Mouse (Mus musculus) gastrocnemius, adult 2 months (tissue): ENCODE data around the gene Col6a5. TPM values are rescaled to one million over a fixed set of nuclear protein-coding genes. Genes with fewer than 3 reads are reported as not detected.

Source experiments
- DNase-seq: peaks from one replicate; pipeline ENCODE4 v3.0.0; 2022
- H3K27ac ChIP-seq: fragments of 200-600 bp; 2 replicates; pipeline ENCODE4 v1.8.1; 2022; ENCODE audit warnings: mild to moderate bottlenecking
- H3K4me3 ChIP-seq: fragments of 200-600 bp; 2 replicates; pipeline ENCODE4 v1.8.1; 2022; ENCODE audit warnings: mild to moderate bottlenecking, moderate library complexity
- CTCF ChIP-seq: fragments of 200-600 bp; IDR thresholded peaks from 2 replicates; pipeline ENCODE4 v1.8.1; 2022; ENCODE audit warnings: antibody characterized with exemption, mild to moderate bottlenecking, moderate library complexity
- intact Hi-C: fragments of 180-260 bp; cut with DNase I; formaldehyde crosslinking; loops from one replicate; pipeline ENCODE4 v1.15.1; 2025
- total RNA-seq, 2 experiments: library from RNA; stranded (reverse); gene quantifications; 2 replicates each; pipeline ENCODE4 v1.2.3; 2021

The Col6a5 gene
- total RNA-seq, 2 experiments from 2014 or later, result 0.08 to 0.10 TPM

- Histone ChIP-seq H3K4me3 (peak overlapping the region; percentile 47), H3K27ac (no peak overlapping the region)
- TF ChIP-seq CTCF, result no peak
- peak; percentile 44 for DNase-seq
- intact Hi-C loops, result no loop called here
These were observed 124.9 kb downstream of the Col6a5 start for GRCm38 (mm10) chr9:105835587-105835986.

DNA sequence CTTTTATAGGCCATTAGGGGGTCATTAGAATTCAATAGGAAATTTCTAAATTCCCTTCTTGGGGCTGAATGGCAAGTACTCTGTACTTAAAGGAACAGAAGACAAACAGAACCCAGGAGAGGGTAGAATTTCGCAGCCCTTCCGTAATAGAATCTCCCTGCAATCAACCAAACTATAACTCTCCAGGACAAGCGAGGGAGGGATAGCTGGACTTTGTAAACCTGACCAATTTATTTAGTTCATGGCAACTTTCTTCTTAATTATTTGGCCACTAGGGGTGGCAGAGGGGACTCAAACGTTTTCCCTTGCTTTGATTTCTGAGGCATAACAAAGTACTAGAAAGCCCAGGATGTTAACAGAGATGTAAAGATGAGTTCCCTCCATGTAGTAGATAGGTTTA is 125.6 kb downstream of the Col6a5 start:
- Histone ChIP-seq H3K27ac (no peak overlapping the region), H3K4me3 (no peak overlapping the region; the same call in 1 of the 2 replicates)
- intact Hi-C loops, result no loop called here
- no peak for DNase-seq
- peak; percentile 19; the same call in 1 of the 2 replicates for TF ChIP-seq CTCF

GRCm38 (mm10) chr9:105831291-105831690 is 129.2 kb downstream of the Col6a5 start:
- no peak overlapping the region for H3K27ac ChIP-seq
- H3K4me3 ChIP-seq, result no peak overlapping the region
- DNase-seq, result no peak
- intact Hi-C loops, result no loop called here
- TF ChIP-seq CTCF, result no peak

DNA sequence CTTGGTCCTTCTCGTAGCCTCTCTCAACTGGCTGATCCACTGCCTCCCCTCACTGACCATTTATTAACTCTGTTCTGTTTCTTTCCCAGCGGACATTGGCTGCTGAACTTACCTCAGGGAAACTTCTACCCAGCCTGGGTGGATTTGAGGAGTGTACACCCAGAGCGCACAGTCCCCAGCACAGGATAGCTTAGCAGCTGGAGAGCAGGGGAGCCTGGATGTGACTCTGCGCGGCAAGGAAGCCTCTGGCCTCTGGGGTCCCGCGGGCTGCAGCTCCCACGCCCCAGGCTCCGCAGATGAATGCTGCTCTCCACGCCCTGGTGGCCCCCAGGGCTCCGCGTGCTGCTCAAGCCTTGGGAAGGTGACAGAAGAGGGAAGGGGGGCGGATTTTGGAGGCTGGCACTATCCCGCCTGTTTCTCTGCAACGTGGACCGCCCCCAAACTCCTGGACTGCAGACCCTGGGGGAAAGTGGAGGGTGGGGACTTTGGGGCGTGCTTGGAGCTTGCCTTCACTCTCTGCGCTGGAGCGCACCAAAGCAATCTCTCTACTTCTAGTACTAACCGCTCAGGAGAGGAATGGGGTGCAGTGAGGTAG is 132.6 kb downstream of the Col6a5 start, which contains the start of gene Col6a6:
Gene Col6a6, minus strand, starts transcription at position 370 of the 595 bp plus-strand sequence.
- Histone ChIP-seq H3K27ac (peak within 1 kb of the TSS; percentile 59), H3K4me3 (peak within 1 kb of the TSS; percentile 58)
- TF ChIP-seq CTCF, result no peak
- peak; percentile 57 for DNase-seq
- intact Hi-C loops, result no loop called here

GRCm38 (mm10) chr9:105827076-105827647 is 133.3 kb downstream of the Col6a5 start:
- Histone ChIP-seq H3K27ac (0 out of 2 replicates have a peak overlapping the region, but pooled peaks have one; percentile 24), H3K4me3 (peak overlapping the region; percentile 41)
- intact Hi-C loops, result no loop called here
- DNase-seq, result peak; percentile 69
- no peak for TF ChIP-seq CTCF

DNA sequence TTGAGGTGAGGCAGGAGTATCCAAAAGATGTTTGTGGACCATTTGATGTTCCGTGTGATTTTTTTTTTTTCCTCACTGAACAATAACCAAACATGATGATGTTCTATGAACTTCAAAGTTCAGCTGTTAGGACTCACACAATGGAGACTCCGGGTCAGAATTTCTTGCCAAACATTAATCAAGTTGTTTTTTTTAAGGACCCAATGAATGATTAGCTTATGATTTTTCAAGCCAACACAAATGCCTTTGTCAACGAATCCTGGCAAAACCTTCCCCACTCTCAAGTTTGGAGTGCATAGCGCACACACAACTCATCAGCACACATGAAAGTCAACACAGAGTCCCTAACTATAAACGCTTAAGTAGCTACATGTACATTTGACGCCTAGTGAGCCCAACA is 139.7 kb downstream of the Col6a5 start:
- no peak for DNase-seq
- no peak overlapping the region for H3K4me3 ChIP-seq
- H3K27ac ChIP-seq, result no peak overlapping the region
- TF ChIP-seq CTCF, result no peak
- intact Hi-C loops, result no loop called here

DNA sequence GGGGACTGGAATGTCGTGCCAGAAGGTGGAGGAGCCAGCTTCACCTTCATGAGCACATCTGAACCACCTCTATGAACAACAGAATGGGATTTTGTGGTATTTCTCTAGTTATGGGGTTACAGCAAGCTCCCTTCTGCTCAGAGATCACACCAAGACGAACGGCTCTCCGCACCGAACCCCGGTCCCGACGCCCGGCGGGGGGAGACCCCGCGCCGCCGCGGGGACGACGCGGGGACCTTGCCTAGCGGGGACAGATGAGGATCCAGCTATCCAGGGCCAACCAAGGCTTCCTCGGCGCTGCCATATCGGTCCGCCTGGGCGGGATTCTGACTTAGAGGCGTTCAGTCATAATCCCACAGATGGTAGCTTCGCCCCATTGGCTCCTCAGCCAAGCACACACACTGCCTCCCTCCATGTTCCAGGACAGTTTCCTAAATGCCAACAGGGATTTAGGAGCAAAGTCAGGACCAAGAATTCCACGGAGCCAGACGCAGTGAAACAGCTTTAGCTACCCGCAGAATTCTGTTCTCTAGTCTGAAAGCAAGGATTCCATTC is 141.2 kb downstream of the Col6a5 start:
- DNase-seq, result no peak
- TF ChIP-seq CTCF, result no peak
- H3K27ac ChIP-seq, result no peak overlapping the region
- no peak overlapping the region for H3K4me3 ChIP-seq
- intact Hi-C loops, result no loop called here

DNA sequence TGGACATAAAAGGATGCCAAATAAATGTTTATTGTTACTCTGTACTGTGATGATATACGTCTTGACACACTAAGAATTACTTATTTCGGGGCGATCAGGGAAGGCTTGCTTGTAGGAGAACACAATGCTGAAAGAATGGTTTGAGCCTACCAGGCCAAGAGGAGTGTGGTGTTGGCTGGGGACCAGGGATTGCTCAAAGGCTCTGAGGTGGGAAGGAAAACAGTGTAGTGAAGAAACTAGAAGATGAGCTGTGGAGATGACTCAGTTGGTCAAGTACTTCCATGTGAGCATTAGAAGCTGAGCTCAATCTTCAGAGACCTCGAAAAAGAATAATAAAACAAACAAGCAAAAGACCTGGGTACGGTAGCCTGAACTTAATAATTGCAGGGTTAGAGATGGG is 146.0 kb downstream of the Col6a5 start:
- peak overlapping the region; percentile 28; the same call in 1 of the 2 replicates for H3K27ac ChIP-seq
- peak; percentile 84 for DNase-seq
- H3K4me3 ChIP-seq, result no peak overlapping the region
- TF ChIP-seq CTCF, result no peak
- intact Hi-C loops, result no loop called here

GRCm38 (mm10) chr9:105811458-105811857 is 149.0 kb downstream of the Col6a5 start:
- Histone ChIP-seq H3K27ac (no peak overlapping the region), H3K4me3 (no peak overlapping the region)
- intact Hi-C loops, result no loop called here
- TF ChIP-seq CTCF, result no peak
- peak; percentile 23 for DNase-seq

- DNase-seq, result peak; percentile 32
- Histone ChIP-seq H3K4me3 (no peak overlapping the region), H3K27ac (no peak overlapping the region)
- intact Hi-C loops, result no loop called here
- no peak for TF ChIP-seq CTCF
These were observed 151.4 kb downstream of the Col6a5 start for GRCm38 (mm10) chr9:105808920-105809505.

Other genes with a start within 250 kb of the Col6a5 start
- 1 to 10 TPM; 1.5 to 1.9 TPM for gene Col6a6, start 132.5 kb downstream of the Col6a5 start, total RNA-seq
- not detected for gene Col6a4, start 136.1 kb upstream of the Col6a5 start, total RNA-seq
- 1 to 10 TPM in 1 of 2 experiments, under 1 TPM in 1; 0.61 to 2.8 TPM for gene Glyctk, start 197.5 kb upstream of the Col6a5 start, total RNA-seq
- 10 to 100 TPM; 19.4 to 25.9 TPM for gene Wdr82, start 210.3 kb upstream of the Col6a5 start, total RNA-seq
- gene Ppm1m, start 239.1 kb upstream of the Col6a5 start, total RNA-seq, result 1 to 10 TPM; 2.1 to 5.2 TPM
- 100 to 1,000 TPM; 127 to 210 TPM for gene Twf2, start 242.5 kb upstream of the Col6a5 start, total RNA-seq